Mouse (Mus musculus) liver, embryonic 15.5 days (tissue): ENCODE results near the gene Igf1r. TPM values are rescaled to one million over a fixed set of nuclear protein-coding genes. Genes with fewer than 3 reads are reported as not detected.
A peak's percentile ranks its signal among the peaks of the same experiment; 100 is the strongest.
"Not testable (repeated sequence)": the region's sequence is repeated elsewhere in the genome, so short reads cannot be mapped to it uniquely, and the experiment has no call there.

Experiments
- ATAC-seq: fragments of 200-750 bp; cut with Nextera tagmentation; 2 replicates; pipeline ENCODE4 v1.8.0; 2017; ENCODE audit warnings: moderate number of reproducible peaks, mild to moderate bottlenecking, moderate library complexity; ENCODE audit not compliant: insufficient read depth
- H3K27ac ChIP-seq: fragments of 300-500 bp; sonication (generic); replicated peaks from 2 replicates; pipeline ENCODE4 v1.5.1; 2015; ENCODE audit warnings: mild to moderate bottlenecking, inconsistent platforms
- H3K27me3 ChIP-seq: fragments of 300-500 bp; sonication (generic); 2 replicates; pipeline ENCODE4 v1.6.1; 2015; ENCODE audit warnings: mild to moderate bottlenecking, inconsistent platforms
- H3K36me3 ChIP-seq: fragments of 300-500 bp; sonication (generic); replicated peaks from 2 replicates; pipeline ENCODE4 v1.6.1; 2015; ENCODE audit warnings: moderate library complexity, mild to moderate bottlenecking, inconsistent platforms
- H3K4me1 ChIP-seq: fragments of 300-500 bp; sonication (generic); replicated peaks from 2 replicates; pipeline ENCODE4 v1.6.1; 2015; ENCODE audit warnings: inconsistent platforms
- H3K4me2 ChIP-seq: fragments of 300-500 bp; sonication (generic); 2 replicates; pipeline ENCODE4 v1.6.1; 2015; ENCODE audit warnings: moderate library complexity, mild to moderate bottlenecking, inconsistent platforms
- H3K4me3 ChIP-seq: fragments of 300-500 bp; sonication (generic); replicated peaks from 2 replicates; pipeline ENCODE4 v1.5.1; 2015; ENCODE audit warnings: mild to moderate bottlenecking, inconsistent platforms
- H3K9ac ChIP-seq: fragments of 300-500 bp; sonication (generic); 2 replicates; pipeline ENCODE4 v1.6.1; 2015; ENCODE audit warnings: moderate library complexity, mild to moderate bottlenecking, inconsistent platforms
- H3K9me3 ChIP-seq: fragments of 300-500 bp; sonication (generic); replicated peaks from 2 replicates; pipeline ENCODE4 v1.6.1; 2016; ENCODE audit warnings: inconsistent platforms
- WGBS: fragments of 180-500 bp; shearing (Covaris S2); methylation state at CpG from one replicate; pipeline ENCODE4 v1.1.7; 2015; ENCODE audit warnings: mixed read lengths; ENCODE audit not compliant: insufficient replicate concordance; 5-methylcytosine and 5-hydroxymethylcytosine counted together
- polyA plus RNA-seq: library from polyadenylated mRNA; unstranded; fragments of >200 nt; fragmentation: Nextera tagmentation; extraction: Ambion mirVana; gene quantifications from 2 replicates; pipeline ENCODE4 v1.2.1, GENCODE M21; 2015

Gene Igf1r
- polyA plus RNA-seq, 1 experiment from 2014 or later: 2.6 TPM

DNA sequence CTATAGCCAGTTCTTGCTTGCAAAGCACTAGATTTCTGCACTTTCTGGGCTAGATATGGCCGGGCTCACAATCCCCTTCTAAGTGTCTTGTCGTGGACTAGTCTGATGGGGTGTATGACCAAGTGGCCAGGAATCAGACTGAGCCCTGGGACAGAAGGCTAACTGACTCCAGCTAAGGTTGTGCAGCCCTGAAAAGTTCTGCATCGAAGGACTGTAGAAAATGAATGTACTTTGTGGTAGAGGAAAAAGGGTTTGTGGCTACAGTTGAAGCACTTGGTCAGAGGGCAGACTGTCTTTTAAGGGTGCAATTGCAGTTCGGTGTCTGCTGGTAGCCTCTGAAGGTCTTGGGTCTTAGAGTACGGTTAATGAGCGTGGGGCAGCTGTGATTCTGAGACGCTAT lies 326.9 kb downstream of the Igf1r start:
- no peak overlapping the region for H3K4me3 ChIP-seq
- no peak overlapping the region for H3K4me2 ChIP-seq
- no peaks in the 10 kb centered on the region for H3K9me3 ChIP-seq
- 60% methylated on average over 7 of the region's 7 CpGs for WGBS
- no peak for ATAC-seq
- H3K9ac ChIP-seq: no peak overlapping the region
- H3K27ac ChIP-seq: no peak overlapping the region
- peaks cover 17% of the 10 kb centered on the region for H3K4me1 ChIP-seq
- H3K36me3 ChIP-seq: no peaks in the 10 kb centered on the region
- H3K27me3 ChIP-seq: peaks cover 9% of the 10 kb centered on the region; the same call in 1 of the 2 replicates

- ATAC-seq: no peak
- H3K4me1 ChIP-seq: peaks cover 16% of the 10 kb centered on the region
- no peak overlapping the region for H3K4me2 ChIP-seq
- peaks cover 9% of the 10 kb centered on the region; the same call in 1 of the 2 replicates for H3K27me3 ChIP-seq
- no peak overlapping the region for H3K27ac ChIP-seq
- H3K9ac ChIP-seq: no peak overlapping the region
- no peaks in the 10 kb centered on the region for H3K36me3 ChIP-seq
- no peaks in the 10 kb centered on the region for H3K9me3 ChIP-seq
- 73% methylated on average over 19 of the region's 19 CpGs for WGBS
- H3K4me3 ChIP-seq: no peak overlapping the region
These were observed 327.8 kb downstream of the Igf1r start for GRCm38 (mm10) chr7:68280352-68280869.

DNA sequence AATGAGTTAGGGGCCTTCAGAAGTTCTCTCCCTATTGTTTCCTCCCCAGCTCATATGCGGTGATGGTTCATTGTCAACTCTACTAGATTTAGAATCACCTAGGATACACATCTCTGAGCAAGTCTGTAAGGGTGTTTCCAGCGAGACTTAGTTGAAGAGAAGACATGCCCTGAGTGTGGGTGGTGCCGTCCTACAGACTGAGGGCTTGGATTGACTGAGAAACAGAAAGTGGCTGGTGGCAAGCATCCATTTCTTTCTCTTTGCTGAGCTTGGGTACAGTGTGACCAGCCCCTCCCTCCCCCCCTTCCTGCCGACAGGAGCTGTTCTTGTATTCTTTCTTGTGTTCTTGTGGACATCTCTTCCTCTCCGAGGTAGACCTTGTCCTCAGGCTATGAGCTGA lies 328.7 kb downstream of the Igf1r start:
- no peaks in the 10 kb centered on the region for H3K9me3 ChIP-seq
- H3K27ac ChIP-seq: no peak overlapping the region
- 37% methylated on average over 5 of the region's 5 CpGs for WGBS
- ATAC-seq: no peak
- 0 out of 2 replicates have a peak, but pooled peaks cover 13% of the 10 kb centered on the region for H3K4me1 ChIP-seq
- no peak overlapping the region for H3K4me3 ChIP-seq
- H3K36me3 ChIP-seq: no peaks in the 10 kb centered on the region
- H3K27me3 ChIP-seq: peaks cover 3% of the 10 kb centered on the region; the same call in 1 of the 2 replicates
- no peak overlapping the region for H3K4me2 ChIP-seq
- H3K9ac ChIP-seq: no peak overlapping the region

- Histone ChIP-seq H3K9ac (no peak overlapping the region), H3K27me3 (no peaks in the 10 kb centered on the region), H3K4me1 (0 out of 2 replicates have a peak, but pooled peaks cover 13% of the 10 kb centered on the region), H3K9me3 (no peaks in the 10 kb centered on the region), H3K27ac (peak overlapping the region; percentile 15; the same call in 1 of the 2 replicates), H3K36me3 (no peaks in the 10 kb centered on the region), H3K4me3 (no peak overlapping the region), H3K4me2 (peak overlapping the region; percentile 5)
- WGBS: 42% methylated on average over 22 of the region's 22 CpGs
- no peak for ATAC-seq
These were observed 329.9 kb downstream of the Igf1r start for GRCm38 (mm10) chr7:68282304-68283132.

- not testable (repeated sequence) for H3K36me3 ChIP-seq, H3K27me3 ChIP-seq, ATAC-seq, H3K9me3 ChIP-seq, H3K9ac ChIP-seq, H3K4me3 ChIP-seq
- Histone ChIP-seq H3K4me1 (0 out of 2 replicates have a peak, but pooled peaks cover 13% of the 10 kb centered on the region), H3K4me2 (peak overlapping the region; percentile 5; the same call in 1 of the 2 replicates), H3K27ac (peak overlapping the region; percentile 15; the same call in 1 of the 2 replicates)
- WGBS: 55% methylated on average over 4 of the region's 4 CpGs
These were observed 330.5 kb downstream of the Igf1r start for GRCm38 (mm10) chr7:68283133-68283520.

Other genes starting within 250 kb of the Igf1r start
- 0.13 and 0.20 TPM in 2 replicates for gene Synm, start 193.1 kb upstream of the Igf1r start, polyA plus RNA-seq